ENCODE assay signal across 9 mouse cellular contexts in the genomic region with DNA sequence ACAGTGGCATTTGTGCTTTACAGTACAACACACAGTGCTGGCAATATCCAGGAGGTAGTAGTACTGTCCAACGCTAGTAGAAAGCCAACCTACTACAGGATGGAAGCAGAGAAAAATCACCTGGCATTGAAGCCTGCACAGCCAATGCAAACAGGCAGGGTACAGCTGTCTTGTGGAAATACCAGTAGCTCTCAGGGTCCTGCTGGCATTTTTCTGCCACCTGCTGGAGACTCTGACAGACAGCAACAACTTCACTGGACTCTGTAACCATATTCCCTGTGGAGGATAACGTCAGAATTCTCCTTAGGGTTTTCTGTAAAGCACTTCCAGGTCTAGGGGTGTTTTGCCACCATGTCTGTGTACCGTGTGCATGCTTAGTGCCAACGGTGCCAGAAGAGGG. TPM values are rescaled to one million over a fixed set of nuclear protein-coding genes. Genes with fewer than 3 reads are reported as not detected.
DNase-seq lines count a peak whose midpoint lies in the region; ATAC-seq and TF ChIP-seq lines count a peak whose summit lies in the region.
"Had no signal": no experiment of that assay in that cellular context is flagged by ENCODE, and none has a peak within 500 bp of the region (broad histone marks: within the 10 kb centered on the region; RNA-seq: fewer than 3 reads in every experiment).

No protein-coding gene starts in this region.

- peaks cover 89% of the 10 kb centered on the region for H3K36me3 ChIP-seq in intestine, postnatal 0 days (ENCODE audit: control insufficient read depth, insufficient read depth)
- peaks cover 66% of the 10 kb centered on the region for H3K36me3 ChIP-seq in intestine, embryonic 15.5 days
- H3K36me3 ChIP-seq in small intestine, adult 2 months (ENCODE audit: control insufficient read depth, insufficient read depth, low read length): peaks cover 65% of the 10 kb centered on the region
- H3K36me3 ChIP-seq in hindbrain, embryonic 16.5 days (ENCODE audit: control insufficient read depth, insufficient read depth, low read length): peaks cover 50% of the 10 kb centered on the region
- peaks cover 23% of the 10 kb centered on the region for H3K36me3 ChIP-seq in intestine, embryonic 16.5 days (ENCODE audit: control insufficient read depth, insufficient read depth, low read length)

- DNase-seq in right cerebral cortex, postnatal 25 days: peak; percentile 22
- no peak for DNase-seq in right cerebral cortex, adult 2 months (ENCODE audit: low spot score in 2 of 2)

- H3K4me1 ChIP-seq in intestine, postnatal 0 days (replicated peaks; ENCODE audit: control insufficient read depth, insufficient read depth, low read length): no peaks in the 10 kb centered on the region
- H3K4me1 ChIP-seq in intestine, embryonic 15.5 days (replicated peaks): no peaks in the 10 kb centered on the region
- H3K4me1 ChIP-seq in bone marrow, adult 2 months (ENCODE audit: control insufficient read depth, insufficient read depth, low read length): no peaks in the 10 kb centered on the region
- H3K4me1 ChIP-seq in small intestine, adult 2 months (ENCODE audit: control insufficient read depth, insufficient read depth, insufficient read length, low read length): no peaks in the 10 kb centered on the region
- no peaks in the 10 kb centered on the region for H3K4me1 ChIP-seq in hindbrain, embryonic 16.5 days (ENCODE audit: control insufficient read depth, insufficient read depth, low read depth, low read length)
- H3K4me1 ChIP-seq in intestine, embryonic 16.5 days (ENCODE audit: control insufficient read depth, insufficient read depth, low read length): no peaks in the 10 kb centered on the region

- peak; percentile 70 for TF ChIP-seq CTCF in intestine, postnatal 0 days (IDR thresholded peaks at IDR 0.05; ENCODE audit: low read depth)
- TF ChIP-seq CTCF in bone marrow, adult 2 months (IDR thresholded peaks at IDR 0.05; ENCODE audit: control insufficient read depth, insufficient read depth, low read length): peak; percentile 42; the same call in 1 of the 2 replicates
- peak; percentile 35; the same call in 1 of the 2 replicates for TF ChIP-seq CTCF in small intestine, adult 2 months (IDR thresholded peaks at IDR 0.05; ENCODE audit: extremely low read depth, insufficient read length, insufficient replicate concordance, low read depth, low read length)

- no peak overlapping the region for H3K4me3 ChIP-seq in intestine, postnatal 0 days (ENCODE audit: low read depth, low read length)
- no peak overlapping the region for H3K4me3 ChIP-seq in intestine, embryonic 15.5 days (replicated peaks)
- no peak overlapping the region for H3K4me3 ChIP-seq in bone marrow, adult 2 months (replicated peaks; ENCODE audit: control insufficient read depth, low read depth, low read length)
- H3K4me3 ChIP-seq in small intestine, adult 2 months (ENCODE audit: low read depth, low read length): no peak overlapping the region
- no peak overlapping the region for H3K4me3 ChIP-seq in hindbrain, embryonic 16.5 days (ENCODE audit: low read length)
- no peak overlapping the region for H3K4me3 ChIP-seq in intestine, embryonic 16.5 days (ENCODE audit: low read length)

- no peak for ATAC-seq in intestine, postnatal 0 days
- no peak for ATAC-seq in intestine, embryonic 15.5 days
- no peak for ATAC-seq in hindbrain, embryonic 16.5 days
- ATAC-seq in intestine, embryonic 16.5 days: no peak

- H3K9me3 ChIP-seq in intestine, postnatal 0 days (ENCODE audit: control insufficient read depth): no peaks in the 10 kb centered on the region
- H3K9me3 ChIP-seq in intestine, embryonic 15.5 days: no peaks in the 10 kb centered on the region
- no peaks in the 10 kb centered on the region for H3K9me3 ChIP-seq in hindbrain, embryonic 16.5 days (ENCODE audit: control insufficient read depth, low read length)
- no peaks in the 10 kb centered on the region for H3K9me3 ChIP-seq in intestine, embryonic 16.5 days (ENCODE audit: control insufficient read depth, low read length)

- no peak overlapping the region for H3K9ac ChIP-seq in intestine, postnatal 0 days (ENCODE audit: low read depth, low read length)
- no peak overlapping the region for H3K9ac ChIP-seq in intestine, embryonic 15.5 days
- H3K9ac ChIP-seq in hindbrain, embryonic 16.5 days (ENCODE audit: low read depth, low read length): no peak overlapping the region
- H3K9ac ChIP-seq in intestine, embryonic 16.5 days (ENCODE audit: low read depth, low read length): no peak overlapping the region

- H3K27ac ChIP-seq in intestine, postnatal 0 days (ENCODE audit: low read depth, low read length): no peak overlapping the region
- no peak overlapping the region for H3K27ac ChIP-seq in intestine, embryonic 15.5 days
- H3K27ac ChIP-seq in bone marrow, adult 2 months (ENCODE audit: control insufficient read depth, insufficient read depth, low read depth, low read length, poor library complexity): no peak overlapping the region
- H3K27ac ChIP-seq in small intestine, adult 2 months (ENCODE audit: insufficient read depth, low read depth, low read length): no peak overlapping the region
- H3K27ac ChIP-seq in hindbrain, embryonic 16.5 days (ENCODE audit: low read depth, low read length): no peak overlapping the region
- no peak overlapping the region for H3K27ac ChIP-seq in intestine, embryonic 16.5 days (ENCODE audit: low read length)
- H3K27ac ChIP-seq: macrophage had no signal

- 76% methylated on average over 4 of the region's 4 CpGs for WGBS in intestine, postnatal 0 days
- WGBS in intestine, embryonic 15.5 days: 73% methylated on average over 4 of the region's 4 CpGs
- 75% methylated on average over 4 of the region's 4 CpGs for WGBS in bone marrow, adult 2 months
- 73% methylated on average over 4 of the region's 4 CpGs for WGBS in small intestine, adult 2 months
- WGBS in hindbrain, embryonic 16.5 days: 87% methylated on average over 4 of the region's 4 CpGs
- 76% methylated on average over 4 of the region's 4 CpGs for WGBS in intestine, embryonic 16.5 days

- H3K27me3 ChIP-seq in intestine, postnatal 0 days (replicated peaks; ENCODE audit: control insufficient read depth, insufficient read depth, low read length): no peaks in the 10 kb centered on the region
- H3K27me3 ChIP-seq in intestine, embryonic 15.5 days (replicated peaks): no peaks in the 10 kb centered on the region
- no peaks in the 10 kb centered on the region for H3K27me3 ChIP-seq in small intestine, adult 2 months (ENCODE audit: control insufficient read depth, insufficient read depth, low read length)
- H3K27me3 ChIP-seq in hindbrain, embryonic 16.5 days (replicated peaks; ENCODE audit: control insufficient read depth, insufficient read depth, low read length): no peaks in the 10 kb centered on the region
- no peaks in the 10 kb centered on the region for H3K27me3 ChIP-seq in intestine, embryonic 16.5 days (replicated peaks; ENCODE audit: control insufficient read depth, insufficient read depth, low read length)

- no peak for TF ChIP-seq POLR2A in bone marrow, adult 2 months (IDR thresholded peaks at IDR 0.05; ENCODE audit: borderline replicate concordance, control insufficient read depth, low read depth, low read length)
- no peak for TF ChIP-seq POLR2A in small intestine, adult 2 months (IDR thresholded peaks at IDR 0.05; ENCODE audit: low read depth, low read length)

- no peak overlapping the region for H3K4me2 ChIP-seq in intestine, postnatal 0 days (replicated peaks; ENCODE audit: low read depth)
- no peak overlapping the region for H3K4me2 ChIP-seq in intestine, embryonic 15.5 days (replicated peaks)
- H3K4me2 ChIP-seq in hindbrain, embryonic 16.5 days (ENCODE audit: low read length): no peak overlapping the region
- no peak overlapping the region for H3K4me2 ChIP-seq in intestine, embryonic 16.5 days (ENCODE audit: low read depth, low read length)

RNA-seq across cellular contexts. Expression of a gene that starts 19.0 kb away (rescaled TPM):
- 37.7 and 38.4 TPM in 2 replicates for polyA plus RNA-seq in intestine, postnatal 0 days (2015; fragmentation: Nextera tagmentation; extraction: Ambion mirVana)
- polyA plus RNA-seq in intestine, embryonic 15.5 days (2015; fragmentation: Nextera tagmentation; extraction: Ambion mirVana): 67.1 and 71.9 TPM in 2 replicates
- 27.4 and 59.8 TPM in 2 replicates for polyA plus RNA-seq in bone marrow, adult 2 months (2011; ENCODE audit: insufficient read depth, insufficient read length, low replicate concordance, missing spikeins)
- polyA plus RNA-seq in small intestine, adult 2 months (2012; rRNA removed): 27.5 and 42.0 TPM in 2 replicates
- polyA plus RNA-seq in hindbrain, embryonic 16.5 days (2015; fragmentation: Nextera tagmentation; extraction: Ambion mirVana): 91.3 and 91.4 TPM in 2 replicates
- polyA plus RNA-seq in intestine, embryonic 16.5 days (2015; fragmentation: Nextera tagmentation; extraction: Ambion mirVana): 65.3 and 66.1 TPM in 2 replicates

RNA-seq across cellular contexts. Expression of a gene that starts 19.1 kb away (rescaled TPM):
- polyA plus RNA-seq in intestine, postnatal 0 days (2015; fragmentation: Nextera tagmentation; extraction: Ambion mirVana): 32.3 and 33.3 TPM in 2 replicates
- polyA plus RNA-seq in intestine, embryonic 15.5 days (2015; fragmentation: Nextera tagmentation; extraction: Ambion mirVana): 65.4 and 72.5 TPM in 2 replicates
- polyA plus RNA-seq in bone marrow, adult 2 months (2011; ENCODE audit: insufficient read depth, insufficient read length, low replicate concordance, missing spikeins): 16.4 and 24.6 TPM in 2 replicates
- polyA plus RNA-seq in small intestine, adult 2 months (2012; rRNA removed): 4.7 and 5.9 TPM in 2 replicates
- polyA plus RNA-seq in hindbrain, embryonic 16.5 days (2015; fragmentation: Nextera tagmentation; extraction: Ambion mirVana): 52.4 and 55.9 TPM in 2 replicates
- 55.4 and 63.2 TPM in 2 replicates for polyA plus RNA-seq in intestine, embryonic 16.5 days (2015; fragmentation: Nextera tagmentation; extraction: Ambion mirVana)

RNA-seq across cellular contexts. Expression of a gene that starts 28.7 kb away (rescaled TPM):
- 9.6 and 14.1 TPM in 2 replicates for polyA plus RNA-seq in intestine, postnatal 0 days (2015; fragmentation: Nextera tagmentation; extraction: Ambion mirVana)
- polyA plus RNA-seq in intestine, embryonic 15.5 days (2015; fragmentation: Nextera tagmentation; extraction: Ambion mirVana): 26.5 and 26.8 TPM in 2 replicates
- polyA plus RNA-seq in bone marrow, adult 2 months (2011; ENCODE audit: insufficient read depth, insufficient read length, low replicate concordance, missing spikeins): 28.0 and 45.8 TPM in 2 replicates
- polyA plus RNA-seq in small intestine, adult 2 months (2012; rRNA removed): 17.4 and 33.0 TPM in 2 replicates
- 30.0 and 31.3 TPM in 2 replicates for polyA plus RNA-seq in hindbrain, embryonic 16.5 days (2015; fragmentation: Nextera tagmentation; extraction: Ambion mirVana)
- polyA plus RNA-seq in intestine, embryonic 16.5 days (2015; fragmentation: Nextera tagmentation; extraction: Ambion mirVana): 27.8 and 28.4 TPM in 2 replicates

RNA-seq across cellular contexts. Expression of a gene that starts 29.3 kb away (rescaled TPM):
- polyA plus RNA-seq in intestine, postnatal 0 days (2015; fragmentation: Nextera tagmentation; extraction: Ambion mirVana): 12.0 and 12.5 TPM in 2 replicates
- polyA plus RNA-seq in intestine, embryonic 15.5 days (2015; fragmentation: Nextera tagmentation; extraction: Ambion mirVana): 12.2 and 12.4 TPM in 2 replicates
- 6.0 and 10.2 TPM in 2 replicates for polyA plus RNA-seq in bone marrow, adult 2 months (2011; ENCODE audit: insufficient read depth, insufficient read length, low replicate concordance, missing spikeins)
- polyA plus RNA-seq in small intestine, adult 2 months (2012; rRNA removed): 9.0 and 10.8 TPM in 2 replicates
- 13.4 and 15.2 TPM in 2 replicates for polyA plus RNA-seq in hindbrain, embryonic 16.5 days (2015; fragmentation: Nextera tagmentation; extraction: Ambion mirVana)
- polyA plus RNA-seq in intestine, embryonic 16.5 days (2015; fragmentation: Nextera tagmentation; extraction: Ambion mirVana): 11.2 and 13.3 TPM in 2 replicates

RNA-seq across cellular contexts. Expression of a gene that starts 40.6 kb away (rescaled TPM):
- 213 and 223 TPM in 2 replicates for polyA plus RNA-seq in intestine, postnatal 0 days (2015; fragmentation: Nextera tagmentation; extraction: Ambion mirVana)
- polyA plus RNA-seq in intestine, embryonic 15.5 days (2015; fragmentation: Nextera tagmentation; extraction: Ambion mirVana): 855 and 865 TPM in 2 replicates
- polyA plus RNA-seq in bone marrow, adult 2 months (2011; ENCODE audit: insufficient read depth, insufficient read length, low replicate concordance, missing spikeins): 47.1 and 160 TPM in 2 replicates
- 159 and 216 TPM in 2 replicates for polyA plus RNA-seq in small intestine, adult 2 months (2012; rRNA removed)
- 619 and 637 TPM in 2 replicates for polyA plus RNA-seq in hindbrain, embryonic 16.5 days (2015; fragmentation: Nextera tagmentation; extraction: Ambion mirVana)
- polyA plus RNA-seq in intestine, embryonic 16.5 days (2015; fragmentation: Nextera tagmentation; extraction: Ambion mirVana): 1,020 and 1,026 TPM in 2 replicates
